Mouse (Mus musculus) monocyte, adult 5-6 weeks (primary cell): Measurements from ENCODE around the gene Eif4g3. TPM values are rescaled to one million over a fixed set of nuclear protein-coding genes. Genes with fewer than 3 reads are reported as not detected.
"Not testable (repeated sequence)": the region's sequence is repeated elsewhere in the genome, so short reads cannot be mapped to it uniquely, and the experiment has no call there.

Experiments
- ATAC-seq: fragments of 153-309, 156-312 bp; replicated peaks from 2 replicates; pipeline ENCODE4 v1.8.0; 2017; ENCODE audit warnings: mild to moderate bottlenecking; ENCODE audit not compliant: low TSS enrichment, insufficient number of reproducible peaks, severe bottlenecking, poor library complexity, low FRiP score
- total RNA-seq: library from RNA; stranded (forward); fragments of 200-1000, 200-491, 200-594 nt; gene quantifications from 3 replicates; pipeline ENCODE4 v1.2.3, GENCODE M21; 2017

The Eif4g3 gene
- total RNA-seq, 1 experiment from 2014 or later = 94.4 TPM

- ATAC-seq = no peak
These were observed 52.1 kb downstream of the Eif4g3 start for GRCm38 (mm10) chr4:138044841-138045500.

GRCm38 (mm10) chr4:138045809-138046208 lies 53.0 kb downstream of the Eif4g3 start:
- no peak for ATAC-seq

- no peak for ATAC-seq
These were observed 53.5 kb downstream of the Eif4g3 start for GRCm38 (mm10) chr4:138046371-138046770.

- ATAC-seq = no peak
These were observed 56.7 kb downstream of the Eif4g3 start for GRCm38 (mm10) chr4:138049547-138049946.

- no peak for ATAC-seq
These were observed 58.7 kb downstream of the Eif4g3 start for GRCm38 (mm10) chr4:138051488-138051887.

- ATAC-seq = no peak
These were observed 63.8 kb downstream of the Eif4g3 start for GRCm38 (mm10) chr4:138056658-138057057.

- not testable (repeated sequence) for ATAC-seq
These were observed 64.5 kb downstream of the Eif4g3 start for GRCm38 (mm10) chr4:138057196-138057754.

GRCm38 (mm10) chr4:138061161-138061560 lies 68.3 kb downstream of the Eif4g3 start:
- no peak for ATAC-seq

GRCm38 (mm10) chr4:138063372-138064265 lies 70.8 kb downstream of the Eif4g3 start:
- ATAC-seq = no peak

- no peak for ATAC-seq
These were observed 72.2 kb downstream of the Eif4g3 start for GRCm38 (mm10) chr4:138064882-138065592.

GRCm38 (mm10) chr4:138065593-138066169 lies 72.9 kb downstream of the Eif4g3 start:
- no peak for ATAC-seq

GRCm38 (mm10) chr4:138066421-138066820 lies 73.6 kb downstream of the Eif4g3 start:
- no peak for ATAC-seq

- no peak for ATAC-seq
These were observed 75.0 kb downstream of the Eif4g3 start for GRCm38 (mm10) chr4:138067858-138068257.

- peak; percentile 86 for ATAC-seq
These were observed 75.8 kb downstream of the Eif4g3 start for GRCm38 (mm10) chr4:138068598-138068997.

GRCm38 (mm10) chr4:138069371-138069770 lies 76.5 kb downstream of the Eif4g3 start:
- ATAC-seq = no peak

GRCm38 (mm10) chr4:138071497-138071896 lies 78.7 kb downstream of the Eif4g3 start:
- no peak for ATAC-seq

- ATAC-seq = no peak
These were observed 80.3 kb downstream of the Eif4g3 start for GRCm38 (mm10) chr4:138073086-138073485.

- ATAC-seq = no peak
These were observed 80.7 kb downstream of the Eif4g3 start for GRCm38 (mm10) chr4:138073531-138073930.
